Mouse (Mus musculus) brain, embryonic 14.5 days (tissue): ENCODE measurements around the gene Brca1.

Experiments
- CTCF ChIP-seq: fragments of 200-500 bp; IDR thresholded peaks from 2 replicates; pipeline ENCODE4 v1.5.1; 2012; ENCODE audit warnings: inconsistent platforms, mild to moderate bottlenecking, moderate library complexity, borderline replicate concordance; ENCODE audit not compliant: insufficient read depth, insufficient read length; ENCODE audit errors: extremely low read depth
- POLR2A ChIP-seq: fragments of 200-500 bp; IDR thresholded peaks from 2 replicates; pipeline ENCODE4 v1.6.1; 2012; ENCODE audit warnings: mild to moderate bottlenecking, inconsistent platforms, borderline replicate concordance; ENCODE audit not compliant: poor library complexity, insufficient read depth, insufficient read length, severe bottlenecking; ENCODE audit errors: extremely low read depth

DNA sequence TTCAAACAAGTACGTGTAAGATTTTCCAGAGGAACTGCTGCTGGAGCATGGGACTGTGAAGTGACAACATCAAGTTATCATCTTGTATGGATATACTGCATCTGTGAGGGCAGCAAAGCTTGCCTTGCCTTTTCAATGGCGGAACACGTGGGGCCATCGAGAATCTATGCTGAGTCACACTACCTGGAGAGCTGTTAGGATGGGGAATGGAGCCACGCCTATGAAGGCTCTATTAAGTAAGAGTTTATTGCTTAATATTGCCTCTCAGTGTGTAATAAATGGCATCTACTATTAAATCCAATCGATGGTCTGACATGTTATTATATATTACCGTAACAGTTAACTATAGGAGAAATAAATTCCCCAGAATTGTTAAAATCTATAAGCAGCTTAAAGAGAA, 44.7 kb downstream of the Brca1 start:
- TF ChIP-seq CTCF (no peak), POLR2A (no peak)
